14 mouse cellular contexts compared by ENCODE assay signal in the genomic region with DNA sequence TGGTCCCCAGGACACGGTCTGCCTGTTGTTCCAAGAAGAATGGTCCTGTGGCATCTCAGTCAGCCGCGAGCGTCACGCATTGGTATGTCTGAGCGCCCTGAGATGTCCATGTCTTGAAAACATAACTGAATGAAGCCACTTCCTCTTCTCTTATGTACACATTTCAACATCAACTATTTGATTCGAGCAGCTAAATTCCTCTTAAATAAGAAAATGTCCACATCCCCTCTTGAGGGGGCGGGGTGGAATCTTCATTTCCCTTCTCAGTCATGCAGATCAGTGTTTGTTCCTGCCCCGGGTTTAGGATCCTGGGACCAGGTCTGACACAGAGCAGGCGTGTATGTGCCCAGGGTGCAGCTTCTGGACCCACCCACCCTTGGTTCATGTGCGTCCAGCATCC.
DNase-seq lines count a peak whose midpoint lies in the region; ATAC-seq lines count a peak whose summit lies in the region.
"Had no signal": no experiment of that assay in that cellular context is flagged by ENCODE, and none has a peak within 500 bp of the region (broad histone marks: within the 10 kb centered on the region; RNA-seq: fewer than 3 reads in every experiment).

No protein-coding gene starts in this region.

- DNase-seq in kidney, postnatal 4 days: peak; percentile 27 to 51
- DNase-seq in kidney, adult 18-20 months: no peak
- DNase-seq in B cell, adult 2 months: peak; percentile 80 to 86
- no peak for DNase-seq in frontal cortex, postnatal 25 days (ENCODE audit: low spot score in 2 of 2)
- DNase-seq in ovary, postnatal 10 days (ENCODE audit: low spot score): no peak
- DNase-seq: adrenal gland, adult 2 months; forebrain, postnatal 0 days; gastrocnemius, postnatal 14 days; kidney, adult 11 months; right cerebral cortex, adult 18-20 months; thymus, postnatal 14 days had no signal

- peak; percentile 86 for ATAC-seq in granulocyte monocyte progenitor cell, adult 5-6 weeks (replicated peaks; ENCODE audit: poor library complexity, severe bottlenecking)
- ATAC-seq in neutrophil, adult 5-6 weeks (ENCODE audit: extremely low read depth, insufficient number of reproducible peaks, low FRiP score, poor library complexity, severe bottlenecking): peak; percentile 57
- ATAC-seq: midbrain, embryonic 13.5 days had no signal

Comparison
In these comparisons a context has a peak if more than half of its experiments do, and no peak if none do; other contexts are left out.
1. DNase-seq: peak in kidney, postnatal 4 days (2 of 2) and B cell, adult 2 months (2 of 2); none in kidney, adult 18-20 months (single experiment), frontal cortex, postnatal 25 days (0 of 2) and ovary, postnatal 10 days (single experiment).